Mouse (Mus musculus): ENCODE measurements at regions not wholly inside any gene's neighbourhood (a gene's known extent, or its start where the extent isn't known, plus 50 kb on each side); places are given as distances from the start of the nearest gene placed in this dataset.

- H3K4me1 ChIP-seq (ENCODE audit: control insufficient read depth, insufficient read depth, low read length) = no peaks in the 10 kb centered on the region
- H3K27ac ChIP-seq (ENCODE audit: insufficient read depth, low read length) = no peak overlapping the region
- TF ChIP-seq CTCF (IDR thresholded peaks at IDR 0.05; ENCODE audit: borderline replicate concordance, insufficient read depth, low read length) (no peak), POLR2A (IDR thresholded peaks at IDR 0.05; ENCODE audit: low read depth, low read length) (no peak)
- H3K4me3 ChIP-seq (ENCODE audit: insufficient read depth, low read length) = no peak overlapping the region
These were observed 88.6 kb downstream of the Inhba start for GRCm38 (mm10) chr13:16100253-16100652.

GRCm38 (mm10) chr13:16114837-16115236 is 103.2 kb downstream of the Inhba start:
- Histone ChIP-seq H3K27ac (ENCODE audit: insufficient read depth, low read length) (no peak overlapping the region), H3K4me3 (ENCODE audit: insufficient read depth, low read length) (no peak overlapping the region), H3K4me1 (ENCODE audit: control insufficient read depth, insufficient read depth, low read length) (no peaks in the 10 kb centered on the region; the same call in 1 of the 2 replicates)
- no peak for TF ChIP-seq CTCF (IDR thresholded peaks at IDR 0.05; ENCODE audit: borderline replicate concordance, insufficient read depth, low read length)
- no peak for TF ChIP-seq POLR2A (IDR thresholded peaks at IDR 0.05; ENCODE audit: low read depth, low read length)

- TF ChIP-seq CTCF (IDR thresholded peaks at IDR 0.05; ENCODE audit: borderline replicate concordance, insufficient read depth, low read length) = no peak
- TF ChIP-seq POLR2A (IDR thresholded peaks at IDR 0.05; ENCODE audit: low read depth, low read length) = no peak
- Histone ChIP-seq H3K4me3 (ENCODE audit: insufficient read depth, low read length) (no peak overlapping the region), H3K4me1 (ENCODE audit: control insufficient read depth, insufficient read depth, low read length) (no peaks in the 10 kb centered on the region), H3K27ac (ENCODE audit: insufficient read depth, low read length) (no peak overlapping the region)
These were observed 135.0 kb downstream of the Inhba start for GRCm38 (mm10) chr13:16146686-16147085.

- TF ChIP-seq POLR2A (IDR thresholded peaks at IDR 0.05; ENCODE audit: low read depth, low read length) (no peak), CTCF (IDR thresholded peaks at IDR 0.05; ENCODE audit: borderline replicate concordance, insufficient read depth, low read length) (no peak)
- Histone ChIP-seq H3K4me1 (ENCODE audit: control insufficient read depth, insufficient read depth, low read length) (no peaks in the 10 kb centered on the region), H3K4me3 (ENCODE audit: insufficient read depth, low read length) (no peak overlapping the region), H3K27ac (ENCODE audit: insufficient read depth, low read length) (no peak overlapping the region)
These were observed 143.3 kb downstream of the Inhba start for GRCm38 (mm10) chr13:16154926-16155325.

GRCm38 (mm10) chr13:16165204-16165894 is 153.7 kb downstream of the Inhba start:
- Histone ChIP-seq H3K4me1 (ENCODE audit: control insufficient read depth, insufficient read depth, low read length) (no peaks in the 10 kb centered on the region), H3K4me3 (ENCODE audit: insufficient read depth, low read length) (no peak overlapping the region), H3K27ac (ENCODE audit: insufficient read depth, low read length) (no peak overlapping the region)
- TF ChIP-seq POLR2A (IDR thresholded peaks at IDR 0.05; ENCODE audit: low read depth, low read length) = no peak
- no peak for TF ChIP-seq CTCF (IDR thresholded peaks at IDR 0.05; ENCODE audit: borderline replicate concordance, insufficient read depth, low read length)

- Histone ChIP-seq H3K4me1 (ENCODE audit: control insufficient read depth, insufficient read depth, low read length) (no peaks in the 10 kb centered on the region), H3K4me3 (ENCODE audit: insufficient read depth, low read length) (no peak overlapping the region), H3K27ac (ENCODE audit: insufficient read depth, low read length) (no peak overlapping the region)
- TF ChIP-seq POLR2A (IDR thresholded peaks at IDR 0.05; ENCODE audit: low read depth, low read length) = no peak
- TF ChIP-seq CTCF (IDR thresholded peaks at IDR 0.05; ENCODE audit: borderline replicate concordance, insufficient read depth, low read length) = no peak
These were observed 185.0 kb downstream of the Inhba start for GRCm38 (mm10) chr13:16196692-16197091.

- TF ChIP-seq CTCF (IDR thresholded peaks at IDR 0.05; ENCODE audit: borderline replicate concordance, insufficient read depth, low read length) = no peak
- TF ChIP-seq POLR2A (IDR thresholded peaks at IDR 0.05; ENCODE audit: low read depth, low read length) = no peak
- H3K27ac ChIP-seq (ENCODE audit: insufficient read depth, low read length) = no peak overlapping the region
- no peak overlapping the region for H3K4me3 ChIP-seq (ENCODE audit: insufficient read depth, low read length)
These were observed 188.4 kb downstream of the Inhba start for GRCm38 (mm10) chr13:16200046-16200445.

GRCm38 (mm10) chr13:16203147-16203546 is 191.5 kb downstream of the Inhba start:
- TF ChIP-seq CTCF (IDR thresholded peaks at IDR 0.05; ENCODE audit: borderline replicate concordance, insufficient read depth, low read length) (no peak), POLR2A (IDR thresholded peaks at IDR 0.05; ENCODE audit: low read depth, low read length) (no peak)

More at GRCm38 (mm10) chr13:16200046-16200445, 188.4 kb downstream of the Inhba start:
- no peaks in the 10 kb centered on the region for H3K4me1 ChIP-seq (ENCODE audit: control insufficient read depth, insufficient read depth, low read length)

GRCm38 (mm10) chr13:16204097-16204496 is 192.4 kb downstream of the Inhba start:
- TF ChIP-seq CTCF (IDR thresholded peaks at IDR 0.05; ENCODE audit: borderline replicate concordance, insufficient read depth, low read length) (no peak), POLR2A (IDR thresholded peaks at IDR 0.05; ENCODE audit: low read depth, low read length) (no peak)
- peaks cover 3% of the 10 kb centered on the region; the same call in 1 of the 2 replicates for H3K4me1 ChIP-seq (ENCODE audit: control insufficient read depth, insufficient read depth, low read length)
- H3K4me3 ChIP-seq (ENCODE audit: insufficient read depth, low read length) = no peak overlapping the region
- no peak overlapping the region for H3K27ac ChIP-seq (ENCODE audit: insufficient read depth, low read length)

More at GRCm38 (mm10) chr13:16203147-16203546, 191.5 kb downstream of the Inhba start:
- Histone ChIP-seq H3K4me1 (ENCODE audit: control insufficient read depth, insufficient read depth, low read length) (no peaks in the 10 kb centered on the region), H3K4me3 (ENCODE audit: insufficient read depth, low read length) (no peak overlapping the region), H3K27ac (ENCODE audit: insufficient read depth, low read length) (no peak overlapping the region)

- Histone ChIP-seq H3K4me1 (ENCODE audit: control insufficient read depth, insufficient read depth, low read length) (peaks cover 3% of the 10 kb centered on the region), H3K27ac (ENCODE audit: insufficient read depth, low read length) (no peak overlapping the region), H3K4me3 (ENCODE audit: insufficient read depth, low read length) (no peak overlapping the region)
- TF ChIP-seq POLR2A (IDR thresholded peaks at IDR 0.05; ENCODE audit: low read depth, low read length) (no peak), CTCF (IDR thresholded peaks at IDR 0.05; ENCODE audit: borderline replicate concordance, insufficient read depth, low read length) (no peak)
These were observed 199.8 kb downstream of the Inhba start for GRCm38 (mm10) chr13:16211482-16211881.
